Mouse (Mus musculus): ENCODE data around the gene Tgfa. TPM values are rescaled to one million over a fixed set of nuclear protein-coding genes. Genes with fewer than 3 reads are reported as not detected.

Gene Tgfa
- total RNA-seq, 2 experiments from 2014 or later, result 16.3 to 18.5 TPM

DNA sequence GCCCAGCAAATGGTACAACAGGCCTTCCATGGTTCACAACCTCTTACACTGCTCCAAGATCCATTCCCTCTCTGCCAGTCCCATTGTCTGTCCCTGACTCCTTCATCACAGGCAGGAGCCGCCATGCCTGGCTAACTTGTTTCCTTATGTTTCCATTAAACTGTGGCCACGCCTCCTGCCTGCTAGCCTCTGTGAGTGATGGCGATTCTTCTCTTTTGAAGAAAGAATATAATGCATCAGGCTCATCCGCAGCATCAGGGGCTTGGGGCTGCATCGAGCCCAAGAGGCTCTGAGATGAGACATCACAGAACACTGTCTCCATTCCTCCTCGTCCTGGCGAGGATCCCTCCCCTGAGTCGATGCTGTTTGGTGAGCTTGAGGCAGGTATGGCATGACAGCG, 13.0 kb upstream of the Tgfa start:
- intact Hi-C loops (cut with DNase I), result no loop called here
- DNase-seq (ENCODE audit: low spot score in 2 of 2), result no peak

GRCm38 (mm10) chr6:86182626-86183025, 12.4 kb upstream of the Tgfa start:
- intact Hi-C loops (cut with DNase I), result no loop called here
- DNase-seq (ENCODE audit: low spot score in 2 of 2), result no peak

DNA sequence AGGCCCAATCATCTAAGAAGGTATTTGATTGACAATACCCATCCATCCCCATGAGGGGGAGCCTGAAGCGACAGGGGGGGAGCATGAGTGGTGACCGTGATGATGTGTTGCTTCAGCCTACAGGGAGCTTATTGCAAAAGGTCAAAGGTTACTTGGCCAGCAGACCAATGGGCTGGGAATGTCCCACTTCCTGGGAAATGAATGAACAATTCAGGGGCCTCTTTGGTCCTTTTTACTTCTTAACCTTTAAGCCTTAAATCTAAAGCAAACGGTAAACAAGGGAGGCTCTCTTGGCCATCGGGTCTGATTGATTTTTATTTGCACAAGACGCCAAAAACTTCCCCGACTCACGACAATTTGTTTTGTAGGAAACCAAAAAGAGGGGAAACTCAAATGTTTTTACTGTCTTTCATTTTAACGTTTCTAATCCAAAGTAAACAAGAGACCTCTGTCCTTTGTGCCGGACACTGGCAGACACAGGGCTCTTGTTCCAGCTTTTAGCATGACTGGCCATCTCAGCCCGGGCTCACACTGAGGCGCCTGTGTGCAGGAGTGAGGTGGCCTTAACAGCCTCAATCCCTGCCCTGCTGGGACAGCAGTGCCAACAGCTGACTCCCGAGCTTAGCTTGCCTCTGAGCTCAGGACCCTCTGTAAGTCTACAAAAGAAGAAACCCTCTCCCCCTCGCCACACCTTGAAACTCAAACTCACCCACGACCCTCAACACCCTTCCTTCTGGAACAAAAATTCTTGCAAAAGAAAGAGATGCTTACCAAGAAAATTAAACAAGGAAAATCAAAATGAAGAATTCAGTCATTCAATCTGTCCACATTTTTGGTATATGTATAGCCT, 8.7 kb upstream of the Tgfa start:
- DNase-seq (ENCODE audit: low spot score in 2 of 2), result no peak
- intact Hi-C loops (cut with DNase I), result no loop called here

DNA sequence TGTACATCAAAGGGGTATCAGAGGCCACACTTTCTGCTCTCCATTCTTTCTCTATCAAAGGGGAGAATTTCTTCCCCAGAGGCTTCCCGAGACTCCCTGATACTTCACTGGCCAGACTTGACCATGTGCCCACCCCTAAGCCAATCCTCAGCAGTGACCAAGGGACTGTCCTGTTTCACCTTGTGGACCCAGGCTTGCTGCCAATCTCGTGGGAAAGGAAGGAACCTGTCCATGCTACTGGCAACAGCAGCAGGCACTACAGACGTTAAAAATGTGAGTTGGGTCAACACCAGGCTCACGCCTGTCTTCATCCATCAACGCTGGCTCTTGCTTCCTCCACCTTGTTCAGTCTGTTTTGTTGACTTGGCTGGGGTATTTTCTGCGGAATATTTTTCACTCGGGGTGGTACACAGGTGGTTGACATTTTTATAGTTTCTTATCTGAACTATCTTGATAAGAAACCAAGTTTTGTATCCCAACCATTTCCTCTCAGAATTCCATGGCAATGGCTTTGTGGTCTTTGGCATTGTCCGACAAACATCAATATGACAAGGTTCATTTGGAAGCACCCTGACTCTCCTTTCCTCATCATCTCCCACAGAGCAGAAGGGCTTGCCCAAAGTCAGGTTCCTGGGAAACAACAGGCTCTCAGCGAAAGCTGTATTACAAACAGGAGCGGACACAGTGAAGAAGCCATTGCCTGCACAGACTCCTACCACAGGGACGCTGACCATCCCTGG, 6.1 kb upstream of the Tgfa start:
- intact Hi-C loops (cut with DNase I), result no loop called here
- no peak for DNase-seq (ENCODE audit: low spot score in 2 of 2)

DNA sequence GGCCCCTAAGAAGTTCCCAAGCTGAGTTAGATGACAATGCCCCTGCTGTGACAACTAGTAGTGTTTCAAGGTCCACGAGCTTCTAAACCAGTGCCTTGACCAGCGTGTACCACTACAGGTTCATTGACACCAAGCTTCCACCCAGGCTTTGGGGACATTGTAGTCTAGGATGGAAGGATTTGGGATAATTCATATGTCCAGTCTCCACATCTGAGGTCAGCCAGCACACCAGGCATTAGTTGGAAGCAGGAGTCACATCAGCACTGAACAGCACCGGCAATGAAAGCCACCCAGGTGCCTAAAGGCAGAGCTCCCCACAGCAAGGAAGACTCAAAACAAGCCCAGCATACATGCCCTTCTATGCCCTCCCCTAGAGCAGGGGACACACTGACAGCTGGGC, 4.4 kb upstream of the Tgfa start:
- intact Hi-C loops (cut with DNase I), result loop anchor here (5.0 kb wide), 2 partner anchors 48 to 162 kb away; no protein-coding TSS in a partner anchor
- no peak for DNase-seq (ENCODE audit: low spot score in 2 of 2)

- peak; percentile 33 to 57 for DNase-seq (ENCODE audit: low spot score in 2 of 2)
- intact Hi-C loops (cut with DNase I), result loop anchor here (5.0 kb wide), 2 partner anchors 51 to 159 kb away; no protein-coding TSS in a partner anchor
Measured at GRCm38 (mm10) chr6:86192978-86193377, 2.0 kb upstream of the Tgfa start.

DNA sequence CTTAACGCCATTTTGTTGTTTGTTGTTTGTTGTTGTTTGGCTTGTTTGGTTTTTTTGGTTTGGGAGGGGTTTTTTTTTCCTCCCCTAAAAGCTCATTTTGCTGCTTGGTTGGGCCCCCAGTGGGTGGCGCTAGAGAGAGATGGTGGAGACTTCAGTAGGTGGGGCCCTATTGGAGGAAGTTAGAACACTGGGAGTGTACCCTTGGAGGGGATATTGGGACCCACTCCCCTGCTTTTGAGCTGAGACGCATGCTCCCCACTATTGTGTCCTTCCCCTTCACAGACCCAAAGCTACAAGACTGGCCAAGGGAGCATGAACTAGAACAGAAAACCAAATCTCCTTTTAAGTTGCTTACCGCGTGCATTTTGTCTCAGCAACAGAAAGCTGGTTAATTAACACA, 1.1 kb upstream of the Tgfa start:
- intact Hi-C loops (cut with DNase I), result loop anchor here (5.0 kb wide), 2 partner anchors 52 to 158 kb away; no protein-coding TSS in a partner anchor
- DNase-seq (ENCODE audit: low spot score in 2 of 2), result peak; percentile 57 to 64

DNA sequence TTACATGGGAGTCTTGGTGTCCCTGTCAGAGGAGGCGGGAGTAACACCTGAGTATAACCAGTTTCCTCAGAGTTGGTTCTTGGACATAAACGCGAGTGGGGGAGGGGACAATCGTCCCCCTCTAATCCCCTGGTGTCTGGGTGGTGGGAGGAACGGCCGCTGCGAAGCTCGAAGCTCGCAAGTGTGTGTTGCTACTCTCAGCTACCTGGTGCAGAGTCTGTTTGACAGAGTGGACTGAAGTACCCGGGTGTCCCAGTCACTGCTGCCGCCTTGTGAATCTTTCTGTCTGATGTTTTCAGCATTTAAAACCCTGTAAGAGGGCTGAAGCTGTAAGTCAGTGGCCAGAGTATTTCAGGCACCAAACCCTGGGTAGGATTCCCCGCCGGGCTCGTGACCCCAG, 1.0 kb downstream of the Tgfa start:
- intact Hi-C loops (cut with DNase I), result loop anchor here (5.0 kb wide), 2 partner anchors 71 to 146 kb away; no protein-coding TSS in a partner anchor

DNA sequence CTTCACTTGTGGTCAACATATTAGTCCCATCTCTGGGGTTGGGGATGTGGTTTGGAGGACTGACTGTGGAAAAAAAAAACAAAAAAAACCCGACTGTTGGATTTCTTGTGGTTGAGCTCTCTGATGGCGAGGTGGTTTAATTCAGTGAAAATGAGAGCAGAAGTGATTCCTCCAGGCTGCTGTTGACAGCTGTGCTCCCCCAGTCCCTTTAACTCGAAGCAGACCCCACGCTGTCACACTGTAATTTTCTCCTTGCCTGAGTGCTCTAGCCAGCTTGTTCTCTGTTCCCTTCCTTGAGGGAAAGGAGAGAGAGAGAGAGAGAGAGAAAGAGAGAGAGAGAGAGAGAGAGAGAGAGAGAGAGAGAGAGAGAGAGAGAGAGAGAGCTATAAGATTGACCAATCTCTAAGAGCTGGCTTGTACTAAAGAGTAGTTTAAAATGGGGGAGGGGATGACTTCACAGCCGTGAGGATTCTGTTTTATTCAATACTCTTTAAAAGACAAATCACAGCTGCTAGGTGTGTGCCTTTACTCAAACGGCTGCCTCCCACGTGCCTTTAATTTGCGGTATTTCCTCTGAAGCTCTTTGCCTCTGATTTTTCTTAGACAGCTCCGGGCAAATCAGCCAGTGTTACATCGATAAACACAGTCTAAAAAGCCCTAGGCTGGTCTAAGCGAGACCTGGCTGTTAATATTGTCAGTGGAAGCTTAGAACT, 2.3 kb downstream of the Tgfa start:
- DNase-seq (ENCODE audit: low spot score in 2 of 2), result no peak
- intact Hi-C loops (cut with DNase I), result loop anchor here (5.0 kb wide), 2 partner anchors 70 to 145 kb away; no protein-coding TSS in a partner anchor

More for the DNA sequence above, 1.0 kb downstream of the Tgfa start:
- no peak for DNase-seq (ENCODE audit: low spot score in 2 of 2)

- DNase-seq (ENCODE audit: low spot score in 2 of 2), result no peak
- intact Hi-C loops (cut with DNase I), result no loop called here
Measured at GRCm38 (mm10) chr6:86200934-86201333, 5.9 kb downstream of the Tgfa start.

- intact Hi-C loops (cut with DNase I), result no loop called here
- DNase-seq (ENCODE audit: low spot score in 2 of 2), result no peak
Measured at GRCm38 (mm10) chr6:86203101-86203500, 8.1 kb downstream of the Tgfa start.

DNA sequence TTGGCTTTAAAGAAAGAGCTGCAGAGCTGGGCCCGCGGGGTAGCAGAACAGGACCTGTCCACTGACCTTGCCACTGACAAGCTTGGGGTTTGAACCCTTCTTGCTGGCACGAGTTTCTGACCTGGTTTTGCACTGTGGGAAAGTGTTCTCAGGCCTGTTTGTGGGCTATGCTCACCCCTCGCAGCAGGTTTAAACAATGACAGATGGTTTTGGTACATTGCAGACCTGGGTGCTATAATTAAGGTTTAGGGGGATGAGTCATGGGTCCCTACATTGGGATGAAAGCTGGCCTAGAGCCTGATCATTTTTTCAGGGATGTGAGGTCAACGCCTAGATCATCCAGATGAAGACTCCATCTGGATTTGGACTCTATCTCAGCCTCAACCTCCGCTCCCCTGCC, 11.0 kb downstream of the Tgfa start:
- DNase-seq (ENCODE audit: low spot score in 2 of 2), result no peak
- intact Hi-C loops (cut with DNase I), result no loop called here

DNA sequence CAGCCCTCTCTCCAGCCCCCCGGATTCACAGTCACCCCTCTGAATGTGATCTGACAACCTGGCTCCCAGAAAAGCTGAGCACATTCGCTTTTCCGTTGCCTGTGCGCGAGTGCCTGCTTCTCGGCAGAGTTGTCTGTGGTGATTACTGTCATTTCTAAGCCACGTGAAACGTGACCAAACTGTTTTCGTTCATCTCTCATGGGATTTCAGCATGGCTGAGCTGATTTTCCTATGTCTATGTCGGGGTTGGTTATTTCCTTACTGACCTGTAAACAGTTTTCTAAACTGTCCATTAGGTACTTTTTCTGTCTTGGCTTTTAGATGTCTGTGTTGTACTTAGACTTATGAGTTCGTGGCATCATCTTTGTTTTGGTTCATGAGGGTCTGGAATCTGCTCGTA, 12.0 kb downstream of the Tgfa start:
- intact Hi-C loops (cut with DNase I), result no loop called here
- DNase-seq (ENCODE audit: low spot score in 2 of 2), result no peak

GRCm38 (mm10) chr6:86209133-86210016, 14.4 kb downstream of the Tgfa start:
- intact Hi-C loops (cut with DNase I), result no loop called here
- DNase-seq (ENCODE audit: low spot score in 2 of 2), result no peak

DNA sequence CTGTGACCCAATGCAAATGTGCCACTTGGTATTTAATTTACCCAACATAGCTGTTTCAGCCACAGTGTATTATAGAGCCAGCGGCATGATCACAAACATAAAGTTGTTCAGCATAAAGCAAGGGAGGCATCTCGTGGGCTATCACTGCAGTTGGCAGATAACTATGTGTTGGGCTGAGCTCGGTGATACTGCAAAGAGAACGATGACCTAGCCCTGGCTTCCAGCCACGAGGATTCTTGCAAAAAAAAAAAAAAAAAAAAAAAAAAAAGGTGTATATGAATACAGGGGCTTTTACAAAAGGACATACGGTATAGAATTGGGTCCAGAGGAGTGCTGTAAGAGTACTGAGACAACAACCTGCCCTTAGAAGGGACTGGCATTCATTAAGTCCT, 15.0 kb downstream of the Tgfa start:
- DNase-seq (ENCODE audit: low spot score in 2 of 2), result no peak
- intact Hi-C loops (cut with DNase I), result no loop called here

DNA sequence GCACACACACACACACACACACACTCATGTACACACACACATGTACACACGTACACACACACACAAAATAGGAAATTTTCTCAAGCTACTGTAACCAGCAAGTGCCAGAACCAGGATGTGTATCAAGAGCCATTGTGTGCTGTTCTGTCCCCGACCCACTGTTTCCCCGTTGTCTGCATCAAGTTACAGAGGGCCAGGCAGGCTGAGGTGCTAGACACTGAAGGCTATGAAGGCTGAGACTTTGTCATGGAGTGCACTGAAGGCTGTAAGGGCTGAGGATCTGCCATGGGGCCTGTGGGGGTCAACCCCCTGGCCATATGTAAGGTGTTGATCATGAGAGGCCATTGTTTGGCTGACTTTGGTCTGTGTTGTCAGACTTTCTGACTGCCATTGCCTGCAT, 15.6 kb downstream of the Tgfa start:
- no peak for DNase-seq (ENCODE audit: low spot score in 2 of 2)
- intact Hi-C loops (cut with DNase I), result no loop called here

DNA sequence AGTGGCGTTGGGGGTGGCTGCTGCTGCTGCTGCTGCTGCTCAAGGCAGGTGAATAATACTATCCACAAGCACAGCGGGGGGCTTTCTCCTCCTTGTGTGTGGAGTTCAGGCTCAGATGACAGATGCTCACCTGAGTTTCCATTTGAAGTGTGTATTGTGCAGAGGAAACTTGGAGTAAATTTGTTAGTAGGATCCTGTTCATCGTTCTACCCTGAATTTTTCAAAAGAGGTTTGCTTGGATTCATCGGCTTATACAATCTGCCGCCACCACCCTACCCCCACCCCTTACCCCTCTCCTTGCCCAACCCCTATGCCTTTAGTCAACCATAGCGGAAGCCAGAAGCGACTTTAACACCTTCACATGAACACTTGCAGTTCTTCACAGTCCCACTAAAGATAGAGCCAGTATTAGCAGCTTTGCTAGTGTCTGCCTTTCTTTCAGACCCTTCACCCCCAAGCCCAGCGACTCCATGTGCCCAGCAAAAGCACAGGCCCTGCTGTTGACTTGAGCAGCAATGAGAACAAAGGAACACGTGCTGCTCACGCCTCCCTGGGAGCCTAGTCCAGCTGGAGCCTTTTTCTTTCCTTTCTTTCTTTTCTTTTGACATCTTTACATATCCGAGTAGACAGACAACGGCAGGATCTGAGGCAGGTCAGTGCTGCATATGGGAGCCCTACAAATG, 16.2 kb downstream of the Tgfa start:
- intact Hi-C loops (cut with DNase I), result no loop called here
- no peak for DNase-seq (ENCODE audit: low spot score in 2 of 2)

DNA sequence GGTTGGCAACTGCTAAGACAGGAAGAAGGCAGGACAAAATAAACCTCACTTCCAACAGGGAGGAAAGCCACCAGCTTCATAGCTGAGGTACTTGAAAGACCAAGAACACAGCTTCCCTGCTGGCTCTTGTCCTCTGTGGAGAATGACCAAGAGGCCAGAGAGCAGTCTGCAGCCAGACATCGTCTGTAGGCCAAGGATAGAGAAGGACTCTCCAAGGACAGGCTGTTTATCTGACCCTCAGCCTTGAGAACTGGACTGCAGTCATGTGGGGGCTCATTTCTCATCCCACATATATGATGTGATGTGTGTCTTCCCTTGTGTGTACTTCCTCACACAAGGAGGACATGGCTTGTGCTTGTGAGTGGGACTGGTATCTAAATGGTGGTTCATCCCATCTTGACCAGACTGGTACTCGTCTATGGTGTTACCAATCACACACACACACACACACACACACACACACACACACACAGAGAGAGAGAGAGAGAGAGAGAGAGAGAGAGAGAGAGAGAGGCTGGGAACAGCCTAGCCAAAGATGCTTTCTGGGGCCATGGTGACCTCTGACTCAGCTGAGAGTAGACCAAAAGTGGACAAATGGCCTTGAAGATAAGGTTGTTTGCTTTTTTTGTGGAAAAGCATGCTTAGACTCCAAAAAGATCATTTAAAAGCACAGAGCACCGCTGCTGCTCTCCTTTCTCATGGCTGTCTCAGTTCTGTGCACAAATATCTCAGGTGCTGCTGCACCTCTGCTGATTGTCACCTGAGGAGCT, 18.0 kb downstream of the Tgfa start:
- intact Hi-C loops (cut with DNase I), result no loop called here
- no peak for DNase-seq (ENCODE audit: low spot score in 2 of 2)

Data from left cerebral cortex, postnatal 14 days (tissue).